Mouse (Mus musculus) small intestine, adult 2 months (tissue): Measurements from ENCODE around the gene Lgals12.

Experiments
- CTCF ChIP-seq: fragments of 200-500 bp; IDR thresholded peaks from 2 replicates; pipeline ENCODE4 v1.5.1; 2012; ENCODE audit warnings: low read depth, mild to moderate bottlenecking, control low read depth, inconsistent platforms, low read length, moderate library complexity, mixed read lengths; ENCODE audit not compliant: insufficient replicate concordance, insufficient read length; ENCODE audit errors: extremely low read depth
- POLR2A ChIP-seq: fragments of 200-500 bp; IDR thresholded peaks from 2 replicates; pipeline ENCODE4 v1.6.1; 2012; ENCODE audit warnings: low read depth, mild to moderate bottlenecking, control low read depth, inconsistent platforms, low read length, moderate library complexity

DNA sequence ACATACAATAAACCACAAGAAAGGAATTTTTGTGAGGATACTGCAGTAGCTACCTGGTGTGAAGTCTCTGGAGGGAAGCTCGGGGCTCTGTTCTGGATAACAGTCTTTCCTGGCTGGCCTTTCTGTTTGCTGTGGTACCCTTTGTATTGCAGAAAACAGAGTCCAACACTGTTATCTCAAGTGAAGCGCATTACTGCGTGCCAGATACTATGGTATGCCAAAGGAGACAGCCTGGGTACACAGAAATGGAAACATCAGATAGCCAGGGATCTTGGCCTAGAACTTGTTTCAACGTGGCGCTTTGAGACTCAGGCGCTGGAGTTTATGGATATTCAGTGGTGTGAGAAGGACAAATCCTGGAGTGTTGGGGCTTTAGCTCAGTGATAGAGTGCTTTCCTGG is 21.2 kb downstream of the Lgals12 start:
- TF ChIP-seq CTCF (no peak), POLR2A (no peak)
